Mouse (Mus musculus): ENCODE measurements around the gene Por. TPM values are rescaled to one million over a fixed set of nuclear protein-coding genes. Genes with fewer than 3 reads are reported as not detected.

Por gene
- total RNA-seq, 2 experiments from 2014 or later, result 69.8 to 76.4 TPM

- no peak for DNase-seq
- intact Hi-C loops (cut with DNase I), result no loop called here
These were observed 25.5 kb downstream of the Por start for GRCm38 (mm10) chr5:135695277-135695721.

- DNase-seq, result no peak
- intact Hi-C loops (cut with DNase I), result no loop called here
These were observed 27.9 kb downstream of the Por start for GRCm38 (mm10) chr5:135697711-135698111.

GRCm38 (mm10) chr5:135701601-135702000, 31.8 kb downstream of the Por start:
- no peak for DNase-seq
- intact Hi-C loops (cut with DNase I), result no loop called here

GRCm38 (mm10) chr5:135702190-135702589, 32.4 kb downstream of the Por start:
- intact Hi-C loops (cut with DNase I), result no loop called here

GRCm38 (mm10) chr5:135702682-135703192, 32.9 kb downstream of the Por start:
- DNase-seq, result peak; percentile 35 to 48
- intact Hi-C loops (cut with DNase I), result no loop called here

More at GRCm38 (mm10) chr5:135702190-135702589, 32.4 kb downstream of the Por start:
- DNase-seq, result no peak

- intact Hi-C loops (cut with DNase I), result no loop called here
- no peak for DNase-seq
These were observed 33.6 kb downstream of the Por start for GRCm38 (mm10) chr5:135703431-135703830.

GRCm38 (mm10) chr5:135705383-135705782, 35.5 kb downstream of the Por start:
- intact Hi-C loops (cut with DNase I), result no loop called here
- no peak for DNase-seq

- DNase-seq, result no peak
- intact Hi-C loops (cut with DNase I), result no loop called here
These were observed 37.2 kb downstream of the Por start for GRCm38 (mm10) chr5:135707039-135707438.

- intact Hi-C loops (cut with DNase I), result no loop called here
These were observed 38.0 kb downstream of the Por start for GRCm38 (mm10) chr5:135707855-135708254.

GRCm38 (mm10) chr5:135709716-135710115, 39.9 kb downstream of the Por start:
- DNase-seq, result no peak
- intact Hi-C loops (cut with DNase I), result no loop called here

More at GRCm38 (mm10) chr5:135707855-135708254, 38.0 kb downstream of the Por start:
- DNase-seq, result peak in 1 of 2 experiments; percentile 49

GRCm38 (mm10) chr5:135710599-135711214, 40.9 kb downstream of the Por start:
- intact Hi-C loops (cut with DNase I), result no loop called here
- peak; percentile 26 to 42 for DNase-seq

- intact Hi-C loops (cut with DNase I), result loop anchor here (2.0 kb wide), 1 partner anchor 23 kb away; no protein-coding TSS in a partner anchor
- no peak for DNase-seq
These were observed 41.9 kb downstream of the Por start for GRCm38 (mm10) chr5:135711582-135712355.

GRCm38 (mm10) chr5:135712803-135713202, 43.0 kb downstream of the Por start:
- no peak for DNase-seq
- intact Hi-C loops (cut with DNase I), result loop anchor here (2.0 kb wide), 1 partner anchor 24 kb away; no protein-coding TSS in a partner anchor

- intact Hi-C loops (cut with DNase I), result loop anchor here (2.0 kb wide), 1 partner anchor 25 kb away; no protein-coding TSS in a partner anchor
- peak; percentile 73 to 77 for DNase-seq
These were observed 43.8 kb downstream of the Por start for GRCm38 (mm10) chr5:135713441-135714218.

GRCm38 (mm10) chr5:135715624-135716023, 45.8 kb downstream of the Por start:
- DNase-seq, result no peak
- intact Hi-C loops (cut with DNase I), result no loop called here

- no peak for DNase-seq
- intact Hi-C loops (cut with DNase I), result no loop called here
These were observed 49.8 kb downstream of the Por start for GRCm38 (mm10) chr5:135719586-135720120.

- intact Hi-C loops (cut with DNase I), result no loop called here
- no peak for DNase-seq
These were observed 50.3 kb downstream of the Por start for GRCm38 (mm10) chr5:135720121-135720520.

- intact Hi-C loops (cut with DNase I), result no loop called here
- no peak for DNase-seq
These were observed 51.2 kb downstream of the Por start for GRCm38 (mm10) chr5:135721076-135721475.

- DNase-seq, result peak; percentile 71 to 78
- intact Hi-C loops (cut with DNase I), result no loop called here
These were observed 52.3 kb downstream of the Por start for GRCm38 (mm10) chr5:135722121-135722520.

- intact Hi-C loops (cut with DNase I), result no loop called here
- no peak for DNase-seq
These were observed 53.4 kb downstream of the Por start for GRCm38 (mm10) chr5:135723165-135723751.

Data from heart, postnatal 36 days (tissue).